Mouse (Mus musculus) neural tube, embryonic 15.5 days (tissue): ENCODE measurements around the gene Cbs. TPM values are rescaled to one million over a fixed set of nuclear protein-coding genes. Genes with fewer than 3 reads are reported as not detected.

Source experiments
- ATAC-seq: fragments of 200-750 bp; cut with Nextera tagmentation; 2 replicates; pipeline ENCODE4 v1.8.0; 2017; ENCODE audit warnings: mild to moderate bottlenecking, moderate TSS enrichment, moderate library complexity; ENCODE audit not compliant: low FRiP score
- H3K27ac ChIP-seq: fragments of 300-500 bp; sonication (generic); replicated peaks from 2 replicates; pipeline ENCODE4 v1.5.1; 2015; ENCODE audit warnings: mild to moderate bottlenecking, inconsistent platforms
- H3K27me3 ChIP-seq: fragments of 300-500 bp; sonication (generic); replicated peaks from 2 replicates; pipeline ENCODE4 v1.6.1; 2015; ENCODE audit warnings: inconsistent platforms
- H3K36me3 ChIP-seq: fragments of 300-500 bp; sonication (generic); 2 replicates; pipeline ENCODE4 v1.6.1; 2015; ENCODE audit warnings: inconsistent platforms
- H3K4me1 ChIP-seq: fragments of 300-500 bp; sonication (generic); 2 replicates; pipeline ENCODE4 v1.6.1; 2015; ENCODE audit warnings: inconsistent platforms
- H3K4me2 ChIP-seq: fragments of 300-500 bp; sonication (generic); 2 replicates; pipeline ENCODE4 v1.6.1; 2015; ENCODE audit warnings: inconsistent platforms, mild to moderate bottlenecking, moderate library complexity
- H3K4me3 ChIP-seq: fragments of 300-500 bp; sonication (generic); replicated peaks from 2 replicates; pipeline ENCODE4 v1.5.1; 2015; ENCODE audit warnings: mild to moderate bottlenecking, inconsistent platforms
- H3K9ac ChIP-seq: fragments of 300-500 bp; sonication (generic); replicated peaks from 2 replicates; pipeline ENCODE4 v1.6.1; 2015; ENCODE audit warnings: mild to moderate bottlenecking, inconsistent platforms
- H3K9me3 ChIP-seq: fragments of 300-500 bp; sonication (generic); replicated peaks from 2 replicates; pipeline ENCODE4 v1.6.1; 2016; ENCODE audit warnings: inconsistent platforms
- WGBS: fragments of 180-500 bp; shearing (Covaris S2); methylation state at CpG from one replicate; pipeline ENCODE4 v1.1.7; 2015; ENCODE audit warnings: mixed read lengths; 5-methylcytosine and 5-hydroxymethylcytosine counted together
- polyA plus RNA-seq: library from polyadenylated mRNA; unstranded; fragments of >200 nt; fragmentation: Nextera tagmentation; extraction: Ambion mirVana; gene quantifications from 2 replicates; pipeline ENCODE4 v1.2.1, GENCODE M21; 2015

Gene Cbs
- polyA plus RNA-seq, 1 experiment from 2014 or later, result 12.4 TPM

- H3K27ac ChIP-seq, result peak overlapping the region; percentile 3; the same call in 1 of the 2 replicates
- no peak overlapping the region for H3K4me2 ChIP-seq
- WGBS, result 13% methylated on average over 3 of the region's 3 CpGs
Measured at GRCm38 (mm10) chr17:31583185-31583584, 53.9 kb downstream of the Cbs start.

GRCm38 (mm10) chr17:31580344-31580743 is 56.7 kb downstream of the Cbs start:
- peaks cover 36% of the 10 kb centered on the region for H3K4me1 ChIP-seq
- no peak overlapping the region for H3K4me3 ChIP-seq
- H3K36me3 ChIP-seq, result peaks cover 12% of the 10 kb centered on the region
- no peak for ATAC-seq
- H3K27ac ChIP-seq, result no peak overlapping the region
- H3K4me2 ChIP-seq, result no peak overlapping the region
- H3K27me3 ChIP-seq, result no peaks in the 10 kb centered on the region
- no peak overlapping the region for H3K9ac ChIP-seq
- 42% methylated on average over 3 of the region's 3 CpGs for WGBS
- no peaks in the 10 kb centered on the region for H3K9me3 ChIP-seq

More at GRCm38 (mm10) chr17:31583185-31583584, 53.9 kb downstream of the Cbs start:
- H3K27me3 ChIP-seq, result no peaks in the 10 kb centered on the region
- peaks cover 24% of the 10 kb centered on the region for H3K36me3 ChIP-seq
- ATAC-seq, result no peak
- H3K9me3 ChIP-seq, result no peaks in the 10 kb centered on the region
- H3K4me3 ChIP-seq, result no peak overlapping the region
- H3K9ac ChIP-seq, result 0 out of 2 replicates have a peak overlapping the region, but pooled peaks have one; percentile 1
- H3K4me1 ChIP-seq, result peaks cover 36% of the 10 kb centered on the region

DNA sequence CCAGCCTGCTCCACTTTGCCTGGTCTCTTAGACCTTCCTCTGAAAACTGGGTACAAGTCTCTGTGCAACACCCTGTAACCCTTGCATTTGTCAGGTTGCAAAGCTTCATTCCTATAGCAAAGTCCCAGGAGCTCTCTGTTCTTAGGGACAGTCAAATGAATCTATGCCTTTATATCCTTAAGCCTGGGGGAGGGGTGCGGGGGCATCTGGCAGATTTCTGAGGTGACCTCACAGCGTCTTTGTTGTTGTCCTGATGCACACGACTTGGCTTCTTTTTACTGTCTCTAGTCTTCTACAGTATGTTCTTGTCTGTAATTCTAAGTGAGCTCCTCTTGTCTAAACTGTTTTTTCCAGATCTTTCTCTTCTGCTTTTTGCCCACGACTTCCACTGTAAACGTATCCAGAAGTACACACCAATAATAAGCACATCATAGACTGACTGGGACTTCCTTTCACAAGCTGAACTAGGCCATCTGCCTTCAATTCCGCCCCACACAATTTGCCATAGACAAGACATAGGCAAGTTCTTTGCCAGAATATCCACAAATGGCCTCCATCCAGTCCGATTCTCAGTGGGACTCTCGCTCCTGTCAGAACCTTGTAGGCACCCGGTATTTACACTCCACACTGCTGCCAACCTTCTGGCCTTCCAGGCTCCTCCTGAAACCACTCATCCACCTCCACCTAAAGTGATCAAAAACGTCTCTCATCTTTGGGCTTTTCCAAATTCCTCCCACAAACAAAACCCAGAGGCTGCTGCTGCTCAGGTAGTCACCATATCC is 60.5 kb downstream of the Cbs start:
- ATAC-seq, result no peak
- 83% methylated on average over 10 of the region's 10 CpGs for WGBS
- H3K4me1 ChIP-seq, result peaks cover 19% of the 10 kb centered on the region
- H3K27ac ChIP-seq, result no peak overlapping the region
- no peak overlapping the region for H3K4me2 ChIP-seq
- no peaks in the 10 kb centered on the region for H3K27me3 ChIP-seq
- no peaks in the 10 kb centered on the region for H3K36me3 ChIP-seq
- no peaks in the 10 kb centered on the region for H3K9me3 ChIP-seq
- H3K9ac ChIP-seq, result no peak overlapping the region
- no peak overlapping the region for H3K4me3 ChIP-seq

GRCm38 (mm10) chr17:31574662-31575061 is 62.4 kb downstream of the Cbs start:
- peaks cover 10% of the 10 kb centered on the region for H3K4me1 ChIP-seq
- no peak overlapping the region for H3K4me3 ChIP-seq
- no peaks in the 10 kb centered on the region for H3K9me3 ChIP-seq
- WGBS, result 83% methylated on average over 7 of the region's 7 CpGs
- no peak overlapping the region for H3K27ac ChIP-seq
- ATAC-seq, result no peak
- no peaks in the 10 kb centered on the region for H3K27me3 ChIP-seq
- H3K36me3 ChIP-seq, result no peaks in the 10 kb centered on the region
- no peak overlapping the region for H3K9ac ChIP-seq
- H3K4me2 ChIP-seq, result no peak overlapping the region

- no peak for ATAC-seq
- no peak overlapping the region for H3K27ac ChIP-seq
- H3K9me3 ChIP-seq, result no peaks in the 10 kb centered on the region
- no peaks in the 10 kb centered on the region for H3K36me3 ChIP-seq
- peaks cover 35% of the 10 kb centered on the region for H3K4me1 ChIP-seq
- WGBS, result 79% methylated on average over 5 of the region's 5 CpGs
- H3K4me2 ChIP-seq, result no peak overlapping the region
- H3K9ac ChIP-seq, result no peak overlapping the region
- no peak overlapping the region for H3K4me3 ChIP-seq
- no peaks in the 10 kb centered on the region for H3K27me3 ChIP-seq
Measured at GRCm38 (mm10) chr17:31571689-31572088, 65.3 kb downstream of the Cbs start.

DNA sequence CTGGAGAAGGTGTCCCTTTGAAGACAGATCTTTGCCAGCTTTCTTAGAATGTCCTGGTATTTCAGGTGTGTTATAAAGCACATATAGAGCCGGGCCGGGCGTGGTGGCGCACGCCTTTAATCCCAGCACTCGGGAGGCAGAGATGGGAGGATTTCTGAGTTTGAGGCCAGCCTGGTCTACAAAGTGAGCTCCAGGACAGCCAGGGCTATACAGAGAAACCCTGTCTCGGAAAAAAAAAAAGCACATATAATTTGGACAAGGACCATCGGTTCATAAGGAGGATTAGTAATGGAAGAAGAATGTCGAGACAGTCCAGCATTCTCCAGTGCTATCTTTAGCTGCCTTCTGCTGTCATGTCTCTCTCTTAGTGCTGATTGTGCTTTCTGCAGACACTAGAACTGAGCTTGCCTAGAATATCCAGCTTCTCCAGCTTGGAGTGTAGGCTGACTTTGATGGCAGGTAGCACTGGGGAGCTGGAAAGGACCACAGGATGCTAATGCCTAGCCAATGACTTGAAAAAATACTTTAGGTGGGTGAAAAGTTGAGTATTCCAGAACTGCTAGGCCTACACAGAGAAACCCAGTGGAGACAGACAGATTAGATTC is 66.6 kb downstream of the Cbs start:
- WGBS, result 93% methylated on average over 9 of the region's 9 CpGs
- Histone ChIP-seq H3K27me3 (no peaks in the 10 kb centered on the region), H3K4me1 (peaks cover 46% of the 10 kb centered on the region), H3K9me3 (no peaks in the 10 kb centered on the region), H3K27ac (no peak overlapping the region), H3K9ac (no peak overlapping the region), H3K36me3 (no peaks in the 10 kb centered on the region), H3K4me3 (no peak overlapping the region), H3K4me2 (no peak overlapping the region)
- ATAC-seq, result no peak

DNA sequence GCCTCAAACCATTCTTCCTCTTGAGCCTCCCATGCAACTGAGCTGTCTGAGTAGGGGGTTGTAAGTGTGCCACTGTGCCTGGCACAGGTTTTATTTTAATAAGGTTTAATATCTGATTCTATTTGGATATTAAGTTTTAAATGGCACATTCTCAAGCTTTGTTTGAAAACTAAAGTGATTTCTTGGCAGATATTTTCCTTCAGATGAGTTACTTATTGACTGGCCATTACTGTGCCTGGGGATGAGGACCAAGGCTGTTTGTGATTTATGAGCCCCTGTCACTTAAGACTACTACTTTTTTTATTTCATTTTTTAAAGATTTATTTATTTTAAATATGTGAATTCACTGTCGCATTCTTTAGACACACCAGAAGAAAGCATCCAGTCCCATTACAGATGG is 67.3 kb downstream of the Cbs start:
- ATAC-seq, result no peak
- H3K9me3 ChIP-seq, result no peaks in the 10 kb centered on the region
- no peak overlapping the region for H3K27ac ChIP-seq
- H3K4me2 ChIP-seq, result no peak overlapping the region
- no peak overlapping the region for H3K4me3 ChIP-seq
- H3K36me3 ChIP-seq, result no peaks in the 10 kb centered on the region
- no peaks in the 10 kb centered on the region for H3K27me3 ChIP-seq
- H3K9ac ChIP-seq, result no peak overlapping the region
- 94% methylated on average over 1 of the region's 1 CpGs for WGBS
- H3K4me1 ChIP-seq, result peaks cover 46% of the 10 kb centered on the region

- WGBS, result 71% methylated on average over 6 of the region's 6 CpGs
- H3K4me1 ChIP-seq, result peaks cover 53% of the 10 kb centered on the region
- peak overlapping the region; percentile 87 for H3K4me3 ChIP-seq
- H3K27ac ChIP-seq, result no peak overlapping the region
- H3K9ac ChIP-seq, result peak overlapping the region; percentile 91; the same call in 1 of the 2 replicates
- H3K27me3 ChIP-seq, result no peaks in the 10 kb centered on the region
- H3K36me3 ChIP-seq, result no peaks in the 10 kb centered on the region
- no peak for ATAC-seq
- peak overlapping the region; percentile 83 for H3K4me2 ChIP-seq
- H3K9me3 ChIP-seq, result no peaks in the 10 kb centered on the region
Measured at GRCm38 (mm10) chr17:31566276-31566675, 70.8 kb downstream of the Cbs start.

DNA sequence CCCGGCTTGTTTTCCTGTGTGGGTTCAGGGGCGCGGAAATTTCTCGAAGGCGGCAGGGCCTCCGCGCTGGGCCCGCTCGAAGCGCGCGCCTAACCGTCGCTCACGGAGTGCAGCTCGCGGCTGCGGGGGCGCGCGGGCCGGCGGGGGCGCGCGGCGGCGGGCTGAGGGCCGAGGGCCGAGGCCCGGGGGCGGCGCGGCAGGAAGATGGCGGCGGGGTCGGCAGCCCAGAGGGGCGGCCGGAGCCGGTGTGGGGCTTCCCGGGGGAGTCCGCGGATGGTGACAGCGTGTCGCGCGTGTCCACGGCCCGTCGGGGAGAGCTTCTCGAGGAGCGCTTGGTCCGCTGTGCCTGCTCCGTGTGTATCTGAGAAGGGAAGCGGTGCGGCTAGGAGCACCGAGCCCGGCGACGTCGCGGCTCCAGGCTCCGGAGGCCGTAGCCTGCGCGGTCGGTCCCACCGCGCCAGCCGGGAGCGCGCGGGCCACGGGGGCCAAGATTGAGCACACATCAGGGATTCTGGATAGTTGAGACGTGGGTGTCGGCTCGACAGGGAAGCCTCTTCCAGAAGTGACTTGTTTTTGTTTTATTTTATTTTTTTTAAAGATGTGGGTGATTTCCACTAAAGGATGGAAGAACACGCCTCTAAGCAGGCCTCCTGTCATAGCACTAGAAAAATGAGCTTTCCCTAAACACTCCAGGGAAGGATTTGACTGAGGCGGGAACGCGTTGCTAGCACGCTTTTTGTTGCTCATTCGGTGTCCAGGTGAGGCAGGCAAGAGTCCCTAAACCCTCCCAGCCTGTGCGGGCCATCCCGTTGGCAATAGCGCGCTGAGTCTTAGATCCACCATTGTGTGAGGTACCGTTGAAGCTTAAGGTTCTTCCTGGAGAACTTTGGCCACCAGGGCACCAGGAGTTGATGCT is 71.6 kb downstream of the Cbs start:
- Histone ChIP-seq H3K4me2 (peak overlapping the region; percentile 83), H3K27me3 (no peaks in the 10 kb centered on the region), H3K4me1 (peaks cover 46% of the 10 kb centered on the region), H3K4me3 (peak overlapping the region; percentile 87), H3K27ac (peak overlapping the region; percentile 99), H3K36me3 (no peaks in the 10 kb centered on the region), H3K9ac (peak overlapping the region; percentile 91), H3K9me3 (no peaks in the 10 kb centered on the region)
- under 1% methylated on average over 78 of the region's 88 CpGs for WGBS
- peak; percentile 66 for ATAC-seq

GRCm38 (mm10) chr17:31564858-31565140 is 72.2 kb downstream of the Cbs start:
- WGBS, result 0% methylated on average over 20 of the region's 44 CpGs
- peaks cover 46% of the 10 kb centered on the region for H3K4me1 ChIP-seq
- peak overlapping the region; percentile 83 for H3K4me2 ChIP-seq
- peak overlapping the region; percentile 87 for H3K4me3 ChIP-seq
- no peaks in the 10 kb centered on the region for H3K27me3 ChIP-seq
- H3K9ac ChIP-seq, result peak overlapping the region; percentile 91
- H3K36me3 ChIP-seq, result no peaks in the 10 kb centered on the region
- ATAC-seq, result no peak
- H3K9me3 ChIP-seq, result no peaks in the 10 kb centered on the region
- peak overlapping the region; percentile 99 for H3K27ac ChIP-seq

DNA sequence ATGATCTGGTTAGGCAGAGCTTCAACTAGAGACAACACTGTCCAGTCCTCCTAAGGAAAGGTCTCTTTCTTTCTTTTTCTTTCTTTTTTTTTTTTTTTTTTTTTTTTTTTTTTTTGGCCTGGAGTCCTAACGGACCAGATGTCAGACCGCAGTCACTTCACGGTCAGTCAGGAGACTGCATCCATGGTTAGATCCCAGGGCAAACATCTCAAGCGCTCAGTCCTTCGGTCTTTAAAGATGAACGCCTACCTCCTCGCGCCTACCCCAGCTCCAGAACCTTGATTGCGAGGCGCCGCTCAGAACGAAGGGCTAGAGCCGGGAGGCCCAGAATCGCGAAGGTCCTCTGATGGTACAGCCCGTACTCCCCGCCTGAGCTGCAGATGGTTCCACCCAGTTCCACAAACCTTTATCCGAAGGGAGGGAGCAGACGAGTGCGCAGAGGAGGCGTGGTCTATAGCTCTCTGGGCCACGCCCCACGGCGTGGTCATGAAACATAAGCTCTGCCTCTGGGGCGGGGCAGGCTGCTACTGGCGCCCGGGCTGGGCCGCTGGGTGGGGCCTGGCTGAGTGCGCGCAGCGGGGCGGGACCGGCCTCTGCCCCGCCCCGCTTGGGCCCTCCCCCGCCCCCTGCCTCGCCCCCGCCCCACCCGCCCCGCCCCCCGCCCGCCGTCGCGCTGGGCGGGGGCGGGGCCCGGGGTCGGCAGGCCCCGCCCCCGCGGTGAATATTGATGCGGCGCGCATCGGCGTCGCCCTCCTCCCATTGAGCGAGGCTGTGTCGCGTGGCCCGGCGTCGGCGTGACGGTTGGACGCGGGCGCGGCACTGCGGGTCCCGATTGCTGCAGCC is 72.8 kb downstream of the Cbs start, which contains the start of gene Pknox1:
TSS of gene Pknox1 (plus strand) at position 720 of the 843 bp plus-strand sequence.
- Histone ChIP-seq H3K4me2 (peak within 1 kb of the TSS; percentile 83), H3K9me3 (no peaks in the 10 kb centered on the region), H3K36me3 (no peaks in the 10 kb centered on the region), H3K9ac (peak within 1 kb of the TSS; percentile 91), H3K4me1 (peaks cover 41% of the 10 kb centered on the region), H3K27ac (peak within 1 kb of the TSS; percentile 99), H3K4me3 (peak within 1 kb of the TSS; percentile 87), H3K27me3 (no peaks in the 10 kb centered on the region)
- ATAC-seq, result peak; percentile 94
- WGBS, result under 1% methylated on average over 39 of the region's 72 CpGs
